Mouse (Mus musculus): ENCODE results near the gene 1110059E24Rik.

DNA sequence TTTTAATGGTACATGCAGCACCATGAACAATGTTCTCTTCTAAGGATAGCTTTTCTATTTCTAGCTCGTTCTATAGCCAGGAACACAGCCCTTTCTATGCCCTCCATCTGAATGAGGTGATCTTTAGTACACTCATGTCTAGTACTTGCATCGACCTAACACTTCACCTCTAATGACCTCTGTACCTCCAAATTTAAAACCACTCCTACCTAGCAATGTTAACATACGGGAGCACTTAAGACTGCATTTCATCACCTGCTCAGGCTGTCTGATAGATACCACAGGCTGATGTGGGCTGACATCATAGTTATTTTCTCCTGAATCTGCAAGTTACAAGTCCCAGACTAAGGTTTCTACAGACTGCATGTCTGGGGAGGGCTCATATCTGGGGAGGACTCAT lies 103.8 kb downstream of the 1110059E24Rik start:
- TF ChIP-seq CTCF (IDR thresholded peaks at IDR 0.05; ENCODE audit: control insufficient read depth, insufficient read depth, insufficient replicate concordance, low read depth, low read length) (no peak), POLR2A (IDR thresholded peaks at IDR 0.05; ENCODE audit: control insufficient read depth, low read depth, low read length) (no peak)
